Mouse (Mus musculus) midbrain, embryonic 16.5 days (tissue): ENCODE measurements around the gene Psmd6. TPM values are rescaled to one million over a fixed set of nuclear protein-coding genes. Genes with fewer than 3 reads are reported as not detected.

Source experiments
- ATAC-seq: fragments of 200-750 bp; cut with Nextera tagmentation; 2 replicates; pipeline ENCODE4 v1.8.0; 2017; ENCODE audit warnings: moderate TSS enrichment
- H3K27ac ChIP-seq: fragments of 300-500 bp; sonication (generic); 2 replicates; pipeline ENCODE4 v1.5.1; 2014; ENCODE audit warnings: mild to moderate bottlenecking, low read length, mixed read lengths
- H3K27me3 ChIP-seq: fragments of 300-500 bp; sonication (generic); 2 replicates; pipeline ENCODE4 v1.6.1; 2014; ENCODE audit warnings: low read depth, low read length, mixed read lengths; ENCODE audit not compliant: control insufficient read depth, insufficient read depth
- H3K36me3 ChIP-seq: fragments of 300-500 bp; sonication (generic); 2 replicates; pipeline ENCODE4 v1.6.1; 2014; ENCODE audit warnings: mild to moderate bottlenecking, low read length, moderate library complexity, mixed read lengths; ENCODE audit not compliant: control insufficient read depth, insufficient read depth
- H3K4me1 ChIP-seq: fragments of 300-500 bp; sonication (generic); 2 replicates; pipeline ENCODE4 v1.6.1; 2014; ENCODE audit warnings: mild to moderate bottlenecking, low read length, mixed read lengths; ENCODE audit not compliant: control insufficient read depth, insufficient read depth
- H3K4me2 ChIP-seq: fragments of 300-500 bp; sonication (generic); 2 replicates; pipeline ENCODE4 v1.6.1; 2014; ENCODE audit warnings: mild to moderate bottlenecking, low read length, mixed read lengths
- H3K4me3 ChIP-seq: fragments of 300-500 bp; sonication (generic); 2 replicates; pipeline ENCODE4 v1.5.1; 2014; ENCODE audit warnings: low read depth, mild to moderate bottlenecking, low read length, moderate library complexity, mixed read lengths
- H3K9ac ChIP-seq: fragments of 300-500 bp; sonication (generic); 2 replicates; pipeline ENCODE4 v1.6.1; 2014; ENCODE audit warnings: low read depth, low read length, mixed read lengths
- H3K9me3 ChIP-seq: fragments of 300-500 bp; sonication (generic); replicated peaks from 2 replicates; pipeline ENCODE4 v1.6.1; 2014; ENCODE audit warnings: mild to moderate bottlenecking, low read length, mixed read lengths; ENCODE audit not compliant: control insufficient read depth, poor library complexity, severe bottlenecking
- WGBS: fragments of 180-500 bp; shearing (Covaris S2); extraction: QIAGEN DNeasy Blood & Tissue Kit; methylation state at CpG from one replicate; pipeline ENCODE4 v1.1.7; 2014; 5-methylcytosine and 5-hydroxymethylcytosine counted together
- polyA plus RNA-seq: library from polyadenylated mRNA; unstranded; fragments of >200 nt; fragmentation: Nextera tagmentation; extraction: Ambion mirVana; gene quantifications from 2 replicates; pipeline ENCODE4 v1.2.1, GENCODE M21; 2015

The Psmd6 gene
- polyA plus RNA-seq, 1 experiment from 2014 or later: 250 TPM

DNA sequence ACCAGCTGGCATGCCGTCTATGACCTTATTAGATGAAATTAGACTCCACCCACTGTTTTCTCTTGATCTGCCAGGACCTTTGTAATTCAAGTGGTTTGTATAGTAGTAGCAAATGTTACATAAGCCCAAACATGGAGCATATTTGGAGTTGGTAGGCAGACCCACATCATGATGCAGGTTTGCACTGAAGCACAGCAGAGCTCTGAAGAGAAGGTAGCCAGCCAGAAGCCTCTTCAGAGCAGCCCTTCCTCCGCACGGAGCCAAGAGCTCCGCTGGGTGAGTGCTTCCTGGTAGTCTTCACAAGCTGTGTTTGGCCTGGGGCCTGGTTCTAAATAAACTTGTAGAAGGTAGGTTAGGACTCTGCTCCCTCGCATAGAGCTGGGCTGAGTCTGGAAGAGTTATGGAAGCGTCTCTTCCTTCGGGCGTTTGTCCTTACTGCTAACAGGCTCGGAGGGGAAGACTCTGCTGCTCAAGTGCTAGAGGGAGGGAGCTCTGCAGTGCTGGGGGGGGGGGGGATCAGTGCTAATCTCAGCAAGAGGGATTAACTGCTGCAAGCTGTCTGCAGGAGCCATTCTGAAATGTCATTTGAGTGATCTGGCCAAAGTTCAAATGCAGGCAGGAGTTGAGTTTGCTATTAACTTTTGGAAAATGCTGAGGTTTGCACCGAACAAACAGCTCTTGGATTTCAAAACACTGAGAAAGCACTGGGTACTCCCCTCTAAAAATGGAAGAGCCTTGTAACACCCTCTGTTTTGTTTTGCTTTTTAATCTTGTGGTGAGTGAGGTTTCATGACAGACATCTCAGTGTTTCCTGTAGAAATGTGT lies 52.9 kb downstream of the Psmd6 start:
- H3K9me3 ChIP-seq: no peaks in the 10 kb centered on the region
- H3K9ac ChIP-seq: no peak overlapping the region
- 0 out of 2 replicates have a peak, but pooled peaks have one; percentile 12 for ATAC-seq
- WGBS: 5% methylated on average over 10 of the region's 10 CpGs
- H3K27me3 ChIP-seq: no peaks in the 10 kb centered on the region
- peak overlapping the region; percentile 63 for H3K27ac ChIP-seq
- H3K36me3 ChIP-seq: no peaks in the 10 kb centered on the region
- no peak overlapping the region for H3K4me3 ChIP-seq
- H3K4me2 ChIP-seq: peak overlapping the region; percentile 10; the same call in 1 of the 2 replicates
- peaks cover 35% of the 10 kb centered on the region for H3K4me1 ChIP-seq

DNA sequence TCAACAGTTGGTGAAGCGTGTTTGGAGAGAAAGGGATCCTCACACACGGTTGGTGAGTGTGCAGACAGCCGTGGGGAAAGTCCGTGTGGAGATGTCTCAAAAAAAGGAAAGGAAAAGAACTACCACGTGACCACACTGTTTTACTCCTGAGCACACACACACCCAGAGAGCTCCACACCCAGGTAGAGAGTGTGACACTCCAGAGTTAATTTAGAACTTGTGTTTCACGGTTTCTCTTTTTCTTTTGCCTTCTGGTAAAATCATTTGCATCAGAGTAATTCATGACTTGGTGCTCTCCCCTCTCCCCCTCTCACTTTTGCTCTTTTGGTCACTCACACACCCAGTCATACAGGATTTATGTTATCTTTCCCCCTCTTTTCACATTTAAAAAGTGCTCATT lies 54.5 kb downstream of the Psmd6 start:
- 65% methylated on average over 6 of the region's 6 CpGs for WGBS
- H3K27me3 ChIP-seq: no peaks in the 10 kb centered on the region
- H3K4me3 ChIP-seq: no peak overlapping the region
- no peaks in the 10 kb centered on the region for H3K36me3 ChIP-seq
- H3K9ac ChIP-seq: no peak overlapping the region
- ATAC-seq: no peak
- no peaks in the 10 kb centered on the region for H3K9me3 ChIP-seq
- H3K4me2 ChIP-seq: no peak overlapping the region
- H3K27ac ChIP-seq: no peak overlapping the region
- peaks cover 30% of the 10 kb centered on the region for H3K4me1 ChIP-seq

DNA sequence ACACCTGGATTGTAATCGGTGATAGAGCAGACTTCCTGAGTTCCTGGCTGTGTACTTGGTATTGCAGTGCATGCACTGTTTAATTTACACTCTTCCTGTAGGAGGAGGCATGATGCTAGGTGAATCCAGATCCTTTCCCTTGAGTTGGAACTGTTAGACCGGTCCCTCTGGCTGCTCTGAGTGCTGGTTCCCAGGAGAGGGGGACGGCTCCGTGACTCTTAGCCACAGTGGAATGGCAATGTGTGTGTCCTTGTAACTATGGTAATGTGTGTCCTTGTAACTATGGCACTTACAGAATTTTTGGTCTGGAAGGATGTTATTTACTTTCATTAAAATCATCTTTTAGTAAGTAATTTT lies 55.7 kb downstream of the Psmd6 start:
- ATAC-seq: 0 out of 2 replicates have a peak, but pooled peaks have one; percentile 31
- Histone ChIP-seq H3K4me2 (no peak overlapping the region), H3K4me3 (no peak overlapping the region), H3K27ac (0 out of 2 replicates have a peak overlapping the region, but pooled peaks have one; percentile 28), H3K9me3 (no peaks in the 10 kb centered on the region), H3K27me3 (no peaks in the 10 kb centered on the region), H3K4me1 (peaks cover 19% of the 10 kb centered on the region), H3K36me3 (no peaks in the 10 kb centered on the region), H3K9ac (no peak overlapping the region)
- 23% methylated on average over 4 of the region's 4 CpGs for WGBS

DNA sequence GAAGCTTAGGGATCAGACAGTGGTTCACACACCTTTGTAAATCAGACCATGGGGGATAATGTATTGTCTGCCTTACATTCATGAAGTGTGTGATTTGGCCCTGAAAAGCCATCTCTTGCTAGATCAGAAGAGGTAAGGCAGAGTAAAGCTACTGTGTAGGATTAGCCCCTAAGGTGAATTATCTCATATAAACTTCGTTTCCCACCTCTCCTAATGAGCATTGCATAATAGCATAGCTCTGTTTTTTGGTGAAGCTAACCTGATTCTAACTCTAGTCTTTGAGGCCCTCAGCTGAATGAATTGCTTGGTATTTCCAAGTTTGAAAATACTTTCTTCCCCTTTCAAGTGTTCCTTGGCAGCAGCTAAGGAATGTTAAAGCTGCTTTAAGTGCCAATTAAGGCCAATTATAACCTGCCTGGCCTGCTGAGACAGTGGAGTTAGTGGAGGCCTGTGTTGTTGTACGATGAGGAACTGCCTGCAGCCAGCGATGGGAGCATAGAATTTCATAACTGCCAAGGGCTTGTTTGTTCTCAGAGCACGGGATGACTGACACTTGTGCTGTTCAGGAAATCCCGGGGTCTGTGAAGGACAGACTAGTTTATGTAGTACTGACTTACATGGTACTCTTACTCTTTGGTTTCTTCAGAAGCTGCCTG lies 56.2 kb downstream of the Psmd6 start:
- H3K27me3 ChIP-seq: no peaks in the 10 kb centered on the region
- peak overlapping the region; percentile 28; the same call in 1 of the 2 replicates for H3K27ac ChIP-seq
- no peak for ATAC-seq
- no peaks in the 10 kb centered on the region for H3K9me3 ChIP-seq
- 5% methylated on average over 5 of the region's 5 CpGs for WGBS
- no peak overlapping the region for H3K9ac ChIP-seq
- peaks cover 15% of the 10 kb centered on the region for H3K4me1 ChIP-seq
- H3K4me3 ChIP-seq: no peak overlapping the region
- H3K4me2 ChIP-seq: no peak overlapping the region
- no peaks in the 10 kb centered on the region for H3K36me3 ChIP-seq

DNA sequence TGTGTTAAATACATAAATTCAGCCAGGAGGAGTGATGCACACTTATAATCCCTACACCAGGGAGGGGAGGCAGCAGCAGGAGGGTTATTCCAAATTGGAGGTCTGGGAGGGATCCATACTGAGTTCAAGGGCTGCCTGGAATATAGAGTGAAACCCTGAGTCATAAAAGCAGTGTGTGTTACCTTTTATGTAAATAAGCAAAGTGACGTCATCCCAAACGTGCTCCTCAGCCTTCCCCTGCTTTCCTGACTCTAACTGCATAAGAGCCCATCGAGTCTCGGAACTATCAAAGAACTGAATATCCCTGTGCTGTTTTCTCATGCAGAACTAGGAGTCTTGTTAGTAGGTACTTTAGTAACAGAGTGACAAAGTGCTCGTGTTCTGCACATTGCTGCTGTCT lies 57.4 kb downstream of the Psmd6 start:
- Histone ChIP-seq H3K4me3 (no peak overlapping the region), H3K4me2 (no peak overlapping the region), H3K27me3 (no peaks in the 10 kb centered on the region), H3K27ac (no peak overlapping the region), H3K4me1 (peaks cover 15% of the 10 kb centered on the region), H3K36me3 (no peaks in the 10 kb centered on the region), H3K9ac (no peak overlapping the region), H3K9me3 (no peaks in the 10 kb centered on the region)
- 45% methylated on average over 5 of the region's 5 CpGs for WGBS
- no peak for ATAC-seq

DNA sequence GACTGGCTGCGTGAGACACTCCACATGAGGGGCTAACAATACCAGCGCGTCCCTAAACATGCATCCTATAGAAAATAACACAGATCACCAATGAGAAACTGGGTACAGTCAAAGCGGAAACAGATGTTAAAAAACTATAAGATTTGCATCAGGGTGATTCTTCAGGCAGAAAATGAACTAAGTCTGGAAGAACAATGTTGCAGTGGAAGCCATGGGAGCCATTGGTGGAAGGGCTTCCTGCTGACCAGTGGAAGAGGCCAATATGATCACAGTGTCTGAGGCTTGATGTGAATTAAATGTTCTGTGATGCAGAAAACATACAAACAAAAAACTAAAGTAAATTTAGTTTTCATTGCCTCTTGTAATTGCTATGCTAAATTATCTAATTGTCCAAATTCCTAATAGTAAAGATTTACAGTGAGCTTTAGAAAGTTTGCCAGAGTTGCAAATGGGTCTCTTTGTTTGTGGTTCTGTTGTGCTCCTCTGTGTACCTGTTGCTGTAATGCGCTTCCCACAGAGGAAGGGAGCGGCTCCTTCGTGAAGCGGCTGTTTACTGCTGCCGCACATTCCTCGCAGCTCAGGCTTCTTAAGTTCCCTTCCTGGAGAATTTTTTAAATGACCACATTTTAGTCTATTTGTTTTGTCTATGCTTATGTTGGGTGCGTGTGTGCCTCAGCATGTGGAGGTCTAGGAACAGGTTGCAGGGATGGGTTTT lies 58.1 kb downstream of the Psmd6 start:
- Histone ChIP-seq H3K27me3 (no peaks in the 10 kb centered on the region), H3K27ac (no peak overlapping the region), H3K9ac (no peak overlapping the region), H3K4me2 (no peak overlapping the region), H3K4me1 (peaks cover 11% of the 10 kb centered on the region), H3K36me3 (no peaks in the 10 kb centered on the region), H3K4me3 (no peak overlapping the region), H3K9me3 (no peaks in the 10 kb centered on the region)
- no peak for ATAC-seq
- WGBS: 79% methylated on average over 11 of the region's 11 CpGs

Other genes starting within 250 kb of the Psmd6 start
- gene Gm281, start 206.5 kb downstream of the Psmd6 start, polyA plus RNA-seq: not detected in 2 replicates
- gene Atxn7, start 159.5 kb downstream of the Psmd6 start, polyA plus RNA-seq: 2.9 and 3.4 TPM in 2 replicates
- 147 and 153 TPM in 2 replicates for gene Thoc7, start 159.1 kb downstream of the Psmd6 start, polyA plus RNA-seq
- gene Olfr720, start 65.9 kb upstream of the Psmd6 start, polyA plus RNA-seq: not detected in 2 replicates
- 0.22 TPM in 1 of 2 replicates, not detected in the other for gene Olfr31, start 201.8 kb upstream of the Psmd6 start, polyA plus RNA-seq
- gene Il3ra, start 225.3 kb upstream of the Psmd6 start, polyA plus RNA-seq: 2.3 and 2.7 TPM in 2 replicates